Mouse (Mus musculus) mesoderm, embryonic 11.5 days (tissue): Measurements from ENCODE around the gene Olfr1360.
"Not testable (repeated sequence)": the region's sequence is repeated elsewhere in the genome, so short reads cannot be mapped to it uniquely, and the experiment has no call there.

Experiments used
- DNase-seq: peaks from one replicate; pipeline ENCODE4 v3.0.0-alpha.2; 2012; ENCODE audit warnings: low read depth, low spot score

The Olfr1360 gene

DNA sequence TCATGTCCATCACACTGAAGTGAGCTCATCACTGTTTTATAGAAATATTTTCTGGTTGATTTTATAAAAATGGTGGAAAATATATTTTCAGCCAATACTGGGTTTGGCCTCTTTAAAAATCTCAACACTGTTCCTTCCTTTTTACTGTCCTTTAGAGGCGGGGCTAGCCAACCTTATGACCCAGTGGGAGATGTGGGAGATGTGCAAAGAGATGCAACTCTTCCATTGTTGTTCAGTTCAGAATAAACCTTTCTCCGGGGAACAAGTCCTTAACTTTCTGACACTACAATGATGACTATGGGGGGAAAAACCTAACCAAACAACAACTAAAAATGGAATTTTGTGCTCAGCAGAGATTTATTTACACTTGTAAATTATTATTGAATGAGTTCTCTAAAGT, at the start of gene Olfr1360:
Olfr1360 (minus strand) TSS at position 101 of the 400 bp plus-strand sequence.
- DNase-seq: no peak

DNA sequence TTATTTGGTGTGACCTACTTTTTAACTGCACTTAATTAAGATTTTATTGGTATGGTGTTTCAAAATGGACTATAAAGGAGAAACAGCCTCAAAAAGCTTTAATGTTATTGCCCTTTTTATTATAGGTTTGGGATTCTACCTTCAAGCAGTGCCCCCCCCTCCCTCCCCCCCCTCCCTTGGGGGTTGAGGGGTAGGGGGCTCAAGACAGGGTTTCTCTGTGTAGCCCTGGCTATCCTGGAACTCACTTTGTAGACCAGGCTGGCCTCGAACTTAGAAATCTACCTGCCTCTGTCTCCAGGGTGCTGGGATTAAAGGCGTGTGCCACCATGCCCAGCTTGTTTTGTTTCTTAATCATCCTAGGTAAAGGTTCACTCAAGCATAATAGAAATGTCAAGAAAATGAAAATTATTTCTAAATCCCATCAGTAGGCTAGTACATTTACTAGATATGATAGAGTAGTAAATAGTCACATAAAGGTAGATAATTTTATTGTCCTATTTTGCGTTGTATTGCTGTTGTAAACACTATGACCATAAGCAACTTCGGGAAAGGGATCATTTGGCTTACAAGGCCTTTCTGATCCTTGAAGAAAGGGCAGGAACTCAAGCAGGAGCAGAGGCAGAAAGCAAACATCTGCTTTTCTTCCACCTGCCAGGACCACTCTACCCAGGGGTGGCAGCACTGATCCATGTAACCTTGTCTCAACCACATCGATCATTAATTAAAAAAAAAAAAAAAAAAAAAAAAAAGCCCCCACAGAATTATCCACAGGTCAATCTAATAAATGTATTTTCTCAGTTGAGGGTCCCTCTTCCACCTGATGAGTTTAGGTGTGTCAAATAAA, 46.0 kb upstream of the Olfr1360 start:
- no peak for DNase-seq

DNA sequence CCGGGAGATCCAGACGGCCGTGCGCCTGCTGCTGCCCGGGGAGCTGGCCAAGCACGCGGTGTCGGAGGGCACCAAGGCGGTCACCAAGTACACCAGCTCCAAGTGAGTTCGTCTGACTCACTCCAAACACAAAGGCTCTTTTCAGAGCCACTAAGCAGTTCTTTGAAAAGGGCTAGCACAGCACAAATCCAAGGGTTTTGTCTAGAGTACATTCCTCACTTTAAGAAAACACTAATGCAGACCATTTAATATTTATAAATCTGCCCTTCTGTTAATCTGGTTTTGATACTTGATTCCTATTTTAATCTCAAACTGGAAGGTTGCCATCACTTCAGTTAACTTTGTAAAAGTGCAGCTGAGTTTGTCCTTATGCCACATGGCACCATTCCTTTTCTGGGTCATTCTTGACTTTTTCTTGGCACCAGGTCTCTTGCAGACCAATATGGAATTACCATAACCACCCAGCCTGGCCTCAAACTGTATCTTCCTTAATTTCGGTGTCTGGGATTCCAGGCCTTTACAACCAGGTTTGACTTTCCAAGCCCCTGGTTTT, 45.2 kb upstream of the Olfr1360 start:
- DNase-seq: peak; percentile 48

DNA sequence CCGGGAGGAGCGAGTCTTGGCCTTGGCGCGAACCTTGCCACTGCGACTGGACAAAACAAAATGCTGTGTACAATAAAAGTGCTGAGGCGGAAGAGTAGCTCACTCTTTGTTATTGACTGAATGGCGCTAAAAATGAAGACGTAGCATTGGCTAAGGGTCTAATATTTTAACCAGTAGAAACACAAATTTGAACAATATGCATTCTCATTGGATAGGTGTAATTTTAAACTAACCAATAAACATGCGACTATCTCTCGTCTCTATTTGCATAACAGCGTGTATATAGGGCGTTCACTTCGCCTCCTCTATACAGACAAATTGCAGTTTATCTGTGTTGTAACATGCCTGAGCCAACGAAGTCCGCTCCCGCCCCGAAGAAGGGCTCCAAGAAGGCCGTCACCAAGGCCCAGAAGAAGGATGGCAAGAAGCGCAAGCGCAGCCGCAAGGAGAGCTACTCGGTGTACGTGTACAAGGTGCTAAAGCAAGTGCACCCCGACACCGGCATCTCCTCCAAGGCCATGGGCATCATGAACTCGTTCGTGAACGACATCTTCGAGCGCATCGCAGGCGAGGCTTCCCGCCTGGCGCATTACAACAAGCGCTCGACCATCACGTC, 44.7 kb upstream of the Olfr1360 start, which contains the start of gene Hist1h2bm:
Hist1h2bm (plus strand) TSS at position 288 of the 616 bp plus-strand sequence.
- DNase-seq: peak; percentile 94

DNA sequence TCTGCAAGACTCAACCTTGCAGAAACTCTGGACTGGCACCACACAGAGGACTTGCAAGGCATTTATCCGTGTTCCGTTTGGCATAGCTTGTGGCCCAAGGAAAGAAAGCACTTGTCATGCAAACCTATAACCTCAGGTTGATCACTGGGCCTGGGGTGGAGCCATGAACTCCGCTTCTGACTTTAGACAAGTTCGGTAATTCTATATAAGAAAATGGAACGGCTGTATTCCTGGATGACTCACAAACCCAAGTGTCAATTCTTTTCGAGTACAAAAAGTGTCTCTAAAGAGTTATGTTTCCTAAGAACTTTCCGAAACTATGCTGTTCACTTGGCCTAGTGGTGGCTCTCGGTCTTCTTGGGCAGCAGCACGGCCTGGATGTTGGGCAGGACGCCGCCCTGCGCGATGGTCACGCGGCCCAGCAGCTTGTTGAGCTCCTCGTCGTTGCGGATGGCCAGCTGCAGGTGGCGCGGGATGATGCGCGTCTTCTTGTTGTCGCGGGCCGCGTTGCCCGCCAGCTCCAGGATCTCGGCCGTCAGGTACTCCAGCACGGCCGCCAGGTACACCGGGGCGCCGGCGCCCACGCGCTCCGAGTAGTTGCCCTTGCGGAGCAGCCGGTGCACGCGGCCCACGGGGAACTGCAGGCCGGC, 44.0 kb upstream of the Olfr1360 start:
- not testable (repeated sequence) for DNase-seq

DNA sequence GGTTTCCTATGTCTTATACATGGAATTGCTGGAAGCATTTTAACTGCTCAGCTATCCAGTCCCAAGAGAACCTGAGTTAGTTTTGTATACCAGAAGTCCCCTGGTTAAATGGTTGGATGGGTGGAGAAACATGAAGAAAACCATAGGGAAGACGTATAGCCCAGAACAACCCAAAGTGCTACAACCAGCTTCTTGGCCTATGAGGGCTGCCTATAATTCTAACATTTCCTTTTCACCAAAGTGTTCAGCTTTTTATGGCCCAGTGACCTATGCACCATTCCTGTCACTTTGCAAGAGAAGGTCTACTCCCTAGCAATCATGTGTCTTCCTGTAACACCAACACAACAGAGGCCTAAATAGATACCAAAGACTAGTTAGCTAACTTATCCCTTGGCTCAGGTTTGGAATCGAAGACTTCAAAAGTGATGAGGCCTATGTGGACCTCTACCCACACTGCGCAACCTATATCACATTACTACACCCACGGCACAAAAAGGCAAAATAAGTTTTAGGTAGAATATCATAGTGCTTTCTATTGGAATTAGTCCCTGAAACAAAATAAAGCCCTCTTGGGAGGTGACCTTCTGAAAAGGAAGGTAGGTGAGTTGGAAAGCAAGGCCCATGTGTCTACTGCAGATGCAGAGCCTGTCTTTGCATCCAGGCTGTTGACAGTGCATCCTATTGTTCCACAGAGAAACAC, 41.3 kb upstream of the Olfr1360 start:
- no peak for DNase-seq

DNA sequence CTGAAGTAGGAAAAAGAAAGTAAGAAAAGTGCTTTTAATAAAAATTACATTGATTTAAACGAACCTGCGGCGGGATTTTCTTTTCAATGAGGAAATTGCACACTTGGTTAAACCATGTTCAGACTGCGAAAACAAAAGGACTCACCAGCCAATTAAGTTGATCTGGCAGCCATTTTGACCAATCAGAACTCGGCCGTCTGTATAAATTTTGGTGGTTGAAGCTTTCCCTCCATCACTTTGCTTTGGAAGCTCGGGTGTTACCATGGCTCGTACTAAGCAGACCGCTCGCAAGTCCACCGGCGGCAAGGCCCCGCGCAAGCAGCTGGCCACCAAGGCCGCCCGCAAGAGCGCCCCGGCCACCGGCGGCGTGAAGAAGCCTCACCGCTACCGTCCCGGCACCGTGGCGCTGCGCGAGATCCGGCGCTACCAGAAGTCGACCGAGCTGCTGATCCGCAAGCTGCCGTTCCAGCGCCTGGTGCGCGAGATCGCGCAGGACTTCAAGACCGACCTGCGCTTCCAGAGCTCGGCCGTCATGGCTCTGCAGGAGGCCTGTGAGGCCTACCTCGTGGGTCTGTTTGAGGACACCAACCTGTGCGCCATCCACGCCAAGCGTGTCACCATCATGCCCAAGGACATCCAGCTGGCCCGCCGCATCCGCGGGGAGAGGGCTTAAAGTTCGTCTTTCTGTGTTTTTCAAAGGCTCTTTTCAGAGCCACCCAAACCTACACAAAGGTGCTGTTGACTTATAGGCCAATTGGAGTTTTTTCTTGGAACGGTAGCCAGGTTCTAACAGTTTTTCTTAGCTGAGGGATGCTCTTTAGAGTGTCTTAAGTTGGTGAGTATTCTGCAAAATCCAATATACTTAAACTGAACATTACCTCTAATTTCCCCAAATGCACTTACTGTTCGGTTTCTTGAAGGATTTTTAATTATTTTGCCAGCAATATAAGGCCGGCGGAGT, 40.5 kb upstream of the Olfr1360 start, which contains the start of gene Hist1h3h:
Hist1h3h (plus strand) TSS at position 263 of the 961 bp plus-strand sequence.
- DNase-seq: peak; percentile 93

DNA sequence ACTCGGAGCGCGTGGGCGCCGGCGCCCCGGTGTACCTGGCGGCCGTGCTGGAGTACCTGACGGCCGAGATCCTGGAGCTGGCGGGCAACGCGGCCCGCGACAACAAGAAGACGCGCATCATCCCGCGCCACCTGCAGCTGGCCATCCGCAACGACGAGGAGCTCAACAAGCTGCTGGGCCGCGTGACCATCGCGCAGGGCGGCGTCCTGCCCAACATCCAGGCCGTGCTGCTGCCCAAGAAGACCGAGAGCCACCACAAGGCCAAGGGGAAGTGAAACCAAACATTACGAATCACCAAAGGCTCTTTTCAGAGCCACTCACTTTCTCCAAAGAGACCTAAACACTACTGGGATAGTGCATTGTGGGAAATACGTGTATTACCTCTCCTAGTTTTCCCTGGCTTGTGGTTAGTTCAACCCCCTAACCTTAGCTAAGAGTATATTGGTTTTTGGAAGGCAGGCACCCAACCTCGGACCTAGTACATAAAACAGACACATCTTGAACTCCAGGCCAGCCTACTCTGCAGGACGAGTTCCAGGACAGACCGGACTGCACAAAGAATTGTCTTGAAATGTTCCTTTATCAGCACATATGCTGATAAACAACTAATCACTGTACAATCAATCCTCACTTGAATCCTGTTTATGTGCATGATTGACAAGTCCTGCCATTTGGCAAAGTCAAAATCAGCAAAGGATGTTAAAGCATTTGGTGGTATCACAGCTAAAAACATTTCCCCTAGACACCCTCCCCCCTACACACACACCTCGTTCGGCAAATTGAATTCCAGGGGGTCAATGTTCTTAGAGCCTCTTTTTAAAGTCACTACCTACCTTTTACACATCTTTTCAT, 39.6 kb upstream of the Olfr1360 start:
- peak; percentile 65 for DNase-seq

DNA sequence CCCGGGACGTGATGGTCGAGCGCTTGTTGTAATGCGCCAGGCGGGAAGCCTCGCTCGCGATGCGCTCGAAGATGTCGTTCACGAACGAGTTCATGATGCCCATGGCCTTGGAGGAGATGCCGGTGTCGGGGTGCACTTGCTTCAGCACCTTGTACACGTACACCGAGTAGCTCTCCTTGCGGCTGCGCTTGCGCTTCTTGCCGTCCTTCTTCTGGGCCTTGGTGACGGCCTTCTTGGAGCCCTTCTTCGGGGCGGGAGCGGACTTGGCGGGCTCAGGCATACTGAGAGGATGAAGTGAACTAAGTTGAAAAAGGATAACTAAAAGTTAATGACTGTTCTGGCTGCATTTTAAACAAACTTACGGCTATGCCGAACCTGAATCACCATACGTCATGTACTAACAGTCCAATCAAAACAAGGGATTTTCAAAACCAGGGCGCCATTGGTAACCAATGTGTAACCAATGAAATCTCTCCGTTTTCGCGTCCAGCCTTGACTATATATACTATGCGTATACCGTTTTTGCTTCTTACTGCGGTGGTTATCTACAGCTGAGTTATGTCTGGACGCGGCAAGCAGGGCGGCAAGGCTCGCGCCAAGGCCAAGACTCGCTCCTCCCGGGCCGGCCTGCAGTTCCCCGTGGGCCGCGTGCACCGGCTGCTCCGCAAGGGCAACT, 38.8 kb upstream of the Olfr1360 start, which contains the start of the genes Hist1h2bl and Hist1h2ai:
Hist1h2bl (minus strand) TSS at position 280 of the 676 bp plus-strand sequence.
Hist1h2ai (plus strand) TSS at position 559 of the 676 bp plus-strand sequence.
- DNase-seq: peak; percentile 94

DNA sequence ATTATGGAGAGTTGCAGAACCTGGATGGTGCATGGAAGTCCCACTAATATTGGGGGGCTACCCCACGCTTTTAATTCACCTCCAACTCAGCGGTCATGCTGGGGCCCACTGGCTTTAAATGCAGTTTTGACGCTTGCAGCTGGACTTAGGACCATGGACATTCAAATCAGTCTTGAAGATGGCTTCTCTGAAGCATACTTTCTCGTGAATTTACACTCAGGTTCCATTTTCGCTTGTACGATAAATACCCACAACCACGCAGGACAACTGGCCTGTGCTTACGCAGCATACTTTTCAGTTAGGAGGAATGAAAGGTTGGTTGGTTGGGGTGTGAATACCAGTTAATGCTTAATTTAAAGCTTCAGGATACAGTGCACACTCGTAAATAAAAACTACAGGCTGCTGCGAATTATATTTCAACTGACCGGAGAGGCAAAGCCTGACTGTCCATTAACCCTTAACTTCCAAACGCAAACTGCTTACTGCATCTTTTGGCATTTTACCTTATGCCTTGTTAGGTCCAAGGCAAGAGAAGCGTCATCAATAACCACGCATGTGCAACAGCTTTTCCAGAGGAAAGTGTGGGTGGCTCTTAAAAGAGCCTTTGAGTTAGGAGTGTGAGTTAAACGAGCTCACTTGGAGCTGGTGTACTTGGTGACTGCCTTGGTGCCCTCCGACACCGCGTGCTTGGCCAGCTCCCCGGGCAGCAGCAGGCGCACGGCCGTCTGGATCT, 38.1 kb upstream of the Olfr1360 start:
- peak; percentile 40 for DNase-seq

DNA sequence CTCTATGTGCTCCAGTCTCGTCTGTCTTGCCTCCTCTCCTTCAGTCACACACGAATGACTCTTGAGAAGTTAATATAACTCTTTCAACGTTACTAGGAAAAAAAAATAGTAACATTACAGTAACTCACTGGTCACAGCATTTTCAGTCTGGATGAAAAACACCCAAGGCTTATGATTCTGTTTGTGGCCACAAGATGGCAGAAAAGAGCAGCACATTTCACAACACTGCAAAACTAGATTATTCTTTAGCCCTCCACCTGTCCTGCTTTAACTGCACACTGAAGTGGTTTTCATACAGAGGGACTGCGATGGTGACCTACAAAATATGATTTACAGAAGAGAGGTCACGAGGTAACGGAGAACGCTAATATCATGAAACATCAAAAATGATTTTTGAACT, 37.5 kb upstream of the Olfr1360 start:
- DNase-seq: peak; percentile 80

DNA sequence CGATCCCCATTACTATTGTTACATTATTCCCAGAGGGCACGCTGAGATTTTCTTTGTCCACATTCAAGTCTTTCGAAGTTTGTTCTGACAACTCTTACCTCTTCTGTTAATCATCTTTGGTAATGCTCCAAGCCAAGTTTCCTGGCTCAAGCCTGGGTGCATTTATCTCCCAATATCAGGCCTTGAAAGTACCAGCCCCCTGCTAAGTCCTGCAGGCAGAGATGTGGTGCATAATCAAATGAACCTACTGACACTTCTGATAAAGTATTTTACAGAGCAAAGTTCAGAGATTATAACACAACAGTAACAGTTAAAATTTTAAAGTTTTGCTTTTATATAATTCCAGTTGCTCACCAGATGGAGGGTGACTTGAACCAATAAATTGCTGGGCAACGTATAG, 34.5 kb upstream of the Olfr1360 start:
- DNase-seq: no peak

DNA sequence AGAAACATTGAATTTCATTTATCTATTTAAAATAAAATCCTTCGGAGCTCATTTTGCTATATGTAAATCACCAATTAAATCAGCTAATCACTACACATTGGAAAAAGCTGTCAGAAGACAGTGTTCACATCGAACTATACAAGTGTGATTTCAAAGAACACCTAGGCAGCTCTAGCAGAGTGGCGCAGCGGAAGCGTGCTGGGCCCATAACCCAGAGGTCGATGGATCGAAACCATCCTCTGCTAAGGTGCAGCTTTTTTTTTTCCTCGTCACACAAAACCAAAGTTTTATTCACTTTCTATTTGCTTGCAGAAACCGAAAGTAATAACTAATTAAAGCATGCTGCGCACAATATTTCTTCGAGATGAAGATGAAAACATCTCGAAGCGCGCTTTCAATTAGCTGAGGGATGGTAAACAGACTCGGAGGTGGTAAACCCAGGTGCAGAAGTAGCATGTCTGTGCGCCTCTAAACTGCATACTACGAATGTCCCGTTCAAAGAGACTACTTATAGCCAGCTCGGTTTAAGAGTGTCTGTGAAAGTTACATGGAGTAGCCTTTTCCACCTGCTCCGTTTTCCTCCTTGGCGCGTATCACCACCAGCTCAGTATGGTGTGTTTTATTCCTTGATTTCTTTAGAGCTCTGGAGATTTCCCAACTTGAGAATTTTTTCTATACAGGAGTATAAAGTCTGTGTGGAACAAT, 33.8 kb upstream of the Olfr1360 start:
- DNase-seq: peak; percentile 74

DNA sequence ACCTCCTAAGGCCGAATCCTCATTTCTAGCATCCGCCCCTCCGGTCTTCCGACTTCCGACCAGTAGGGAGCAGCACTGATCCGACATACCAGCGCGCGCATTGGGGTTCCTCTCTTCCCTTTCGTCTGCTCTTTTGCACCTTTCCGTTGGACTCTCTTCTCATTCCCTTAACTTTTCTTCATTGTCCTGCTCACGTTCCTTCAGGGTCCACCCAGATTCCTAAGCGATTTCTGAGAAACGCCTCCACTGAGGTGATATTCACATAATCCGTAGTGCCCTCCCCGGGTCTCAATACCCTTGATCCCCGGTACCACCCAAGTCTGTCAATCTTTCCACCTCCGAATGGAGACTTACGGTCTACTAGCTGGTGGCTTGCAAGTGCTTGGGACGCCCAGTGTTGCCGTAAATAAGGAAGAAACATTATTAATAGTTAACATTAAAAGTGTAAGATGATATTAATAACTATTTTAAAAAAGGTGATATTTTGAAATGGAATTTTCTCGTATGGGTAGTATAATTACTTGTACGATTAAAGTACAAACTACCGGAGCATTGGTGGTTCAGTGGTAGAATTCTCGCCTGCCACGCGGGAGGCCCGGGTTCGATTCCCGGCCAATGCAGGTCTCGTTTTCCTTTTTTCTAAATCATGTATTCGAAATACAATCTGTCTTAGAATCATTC, 33.0 kb upstream of the Olfr1360 start:
- peak; percentile 90 for DNase-seq

DNA sequence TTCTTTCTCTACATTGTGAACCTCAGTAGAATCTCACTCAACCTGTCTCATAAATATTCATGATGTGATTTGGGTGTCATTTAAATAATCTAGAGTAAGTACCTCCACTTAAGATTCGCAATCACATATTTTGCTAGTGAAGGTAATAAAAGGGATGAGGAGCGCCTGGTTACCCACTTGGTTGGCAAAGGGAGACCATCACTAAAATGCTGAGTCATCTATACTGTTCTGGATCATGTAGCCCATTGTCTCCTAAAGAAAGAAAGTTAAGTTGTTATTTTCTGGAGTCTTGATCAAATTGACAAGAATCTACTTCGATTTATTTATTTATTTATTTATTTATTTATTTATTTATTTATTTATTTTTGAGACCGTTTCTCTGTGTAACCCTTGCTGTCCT, 29.5 kb upstream of the Olfr1360 start:
- DNase-seq: no peak

DNA sequence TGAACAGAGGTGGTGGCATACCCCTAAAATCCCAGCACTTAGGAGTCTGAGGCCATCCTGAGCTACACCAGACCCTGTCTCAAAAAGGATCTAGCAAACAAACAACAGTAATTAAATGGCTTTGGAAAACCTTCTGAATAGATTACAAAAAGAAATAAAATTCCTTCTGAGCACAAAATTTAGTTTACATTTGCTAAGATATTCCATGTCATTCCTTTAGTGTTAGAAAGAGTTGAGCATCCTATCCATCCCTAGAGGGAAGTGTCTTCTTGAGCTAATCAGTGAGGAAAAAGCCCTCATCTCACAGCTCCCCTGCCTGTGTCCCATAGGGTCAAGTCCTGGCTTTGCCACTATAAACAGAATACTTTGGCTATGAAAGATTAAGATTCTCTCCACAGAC, 20.6 kb upstream of the Olfr1360 start, which contains the start of gene Olfr1359:
Olfr1359 (plus strand) TSS at position 301 of the 400 bp plus-strand sequence.
- DNase-seq: no peak
